Mouse (Mus musculus) gastrocnemius, postnatal 36 days (tissue): Measurements from ENCODE around the gene Rgs6. TPM values are rescaled to one million over a fixed set of nuclear protein-coding genes. Genes with fewer than 3 reads are reported as not detected.

Experiments used
- DNase-seq, 2 experiments: peaks; one replicate each; pipeline ENCODE4 v3.0.0; 2022
- intact Hi-C: fragments of 180-260 bp; cut with DNase I; formaldehyde crosslinking; loops from one replicate; pipeline ENCODE4 v1.15.1; 2025
- total RNA-seq, 2 experiments: library from RNA; stranded (reverse); gene quantifications; 2 replicates each; pipeline ENCODE4 v1.2.3; 2021

Gene Rgs6
- total RNA-seq, 2 experiments from 2014 or later = 0.44 to 0.48 TPM

DNA sequence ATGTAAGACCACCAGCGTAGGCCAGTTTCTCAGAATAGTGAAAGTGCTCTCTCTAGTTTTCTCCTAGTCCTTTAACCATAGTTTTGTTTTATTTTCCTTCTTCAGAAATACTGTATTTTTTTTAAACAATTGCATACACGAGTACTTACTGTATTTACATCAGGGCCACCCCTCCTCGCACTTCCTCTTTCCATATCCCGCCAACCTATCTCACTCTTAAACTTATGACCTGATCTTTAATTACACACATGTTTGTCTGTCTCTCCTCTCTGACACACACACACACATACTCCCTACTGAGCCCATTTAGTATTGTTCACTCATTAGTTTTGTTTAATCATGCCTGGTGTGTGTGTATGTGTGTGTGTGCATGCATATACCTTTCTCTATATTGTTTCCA lies 159.0 kb downstream of the Rgs6 start:
- intact Hi-C loops = no loop called here
- DNase-seq = no peak

DNA sequence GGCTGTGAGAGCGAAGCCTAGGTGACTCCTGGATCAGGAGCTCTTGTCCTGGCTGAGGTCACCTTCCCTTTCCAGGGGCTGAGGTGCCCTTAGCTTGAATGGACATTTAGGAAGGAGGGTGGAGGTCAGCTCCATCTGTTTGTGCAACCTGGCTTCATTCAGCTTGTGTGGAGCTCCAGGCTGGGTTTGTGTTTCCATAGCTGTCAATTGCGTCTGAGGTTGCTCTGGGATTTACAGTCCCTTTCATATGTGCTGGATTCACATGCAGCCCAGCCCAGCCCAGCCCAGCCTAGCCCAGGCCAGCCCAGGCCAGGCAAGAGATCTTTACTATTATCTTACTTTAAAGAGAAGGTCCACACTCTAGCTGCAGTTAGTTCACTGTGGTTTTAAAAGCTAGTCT lies 163.8 kb downstream of the Rgs6 start:
- DNase-seq = no peak
- intact Hi-C loops = no loop called here

DNA sequence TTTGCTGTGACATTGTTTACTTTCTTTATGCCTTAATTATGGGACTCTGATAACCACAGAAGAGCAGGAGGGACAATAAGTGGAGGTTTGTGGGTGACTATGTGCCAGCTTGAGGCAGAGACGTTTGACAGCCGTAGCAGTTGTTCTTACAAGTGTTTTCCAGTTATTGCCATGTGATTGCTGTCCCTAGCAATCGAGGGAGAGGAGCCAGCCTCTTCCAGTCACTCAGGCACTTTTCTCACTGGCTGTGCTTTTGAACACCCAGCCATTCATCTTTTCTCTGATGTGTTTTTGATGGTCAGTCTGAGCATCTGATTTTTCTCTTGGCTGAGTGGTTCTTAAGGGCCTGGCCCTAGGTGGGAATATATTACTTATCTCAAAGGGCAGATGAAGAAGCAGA lies 166.4 kb downstream of the Rgs6 start:
- intact Hi-C loops = no loop called here

DNA sequence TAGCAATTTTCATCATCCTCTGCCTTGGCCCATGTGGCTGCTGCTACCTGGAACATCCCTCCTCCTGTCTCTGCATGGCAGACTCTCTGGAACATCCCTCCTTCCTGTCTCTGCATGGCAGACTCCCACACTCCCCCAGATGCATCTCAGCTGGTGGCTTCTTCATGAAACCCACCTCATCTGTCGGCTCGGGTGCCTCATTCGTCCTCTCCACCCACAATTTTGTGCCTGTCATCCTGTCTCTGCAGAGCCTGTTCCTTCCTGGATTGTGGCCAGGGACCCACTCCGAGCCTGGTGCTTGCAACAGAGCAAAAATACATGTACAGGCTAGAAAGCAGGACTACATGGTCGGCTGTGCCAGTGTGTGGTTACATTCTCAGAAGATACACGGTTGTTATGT lies 168.7 kb downstream of the Rgs6 start:
- no peak for DNase-seq
- intact Hi-C loops = no loop called here

More for the DNA sequence above, 166.4 kb downstream of the Rgs6 start:
- DNase-seq = no peak

DNA sequence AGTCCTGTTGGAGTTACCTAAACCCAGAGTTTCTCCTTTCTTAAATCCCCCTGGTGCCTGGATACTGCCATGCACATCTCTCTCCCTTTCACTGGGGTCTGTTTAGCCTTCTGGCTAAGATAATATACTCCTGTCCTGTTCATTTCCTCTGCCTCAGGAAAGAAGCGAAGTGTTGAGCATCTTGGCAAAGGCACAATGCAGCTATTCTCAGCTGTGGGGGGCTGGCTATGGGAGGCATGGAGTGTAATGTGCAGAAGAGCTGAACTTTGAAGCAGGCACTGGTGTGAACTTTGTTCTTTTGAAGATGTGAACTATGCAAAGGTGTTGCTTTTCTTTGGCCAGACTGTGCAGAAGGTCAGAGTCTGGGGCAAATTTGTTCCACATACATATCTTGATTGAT lies 169.3 kb downstream of the Rgs6 start:
- intact Hi-C loops = no loop called here

DNA sequence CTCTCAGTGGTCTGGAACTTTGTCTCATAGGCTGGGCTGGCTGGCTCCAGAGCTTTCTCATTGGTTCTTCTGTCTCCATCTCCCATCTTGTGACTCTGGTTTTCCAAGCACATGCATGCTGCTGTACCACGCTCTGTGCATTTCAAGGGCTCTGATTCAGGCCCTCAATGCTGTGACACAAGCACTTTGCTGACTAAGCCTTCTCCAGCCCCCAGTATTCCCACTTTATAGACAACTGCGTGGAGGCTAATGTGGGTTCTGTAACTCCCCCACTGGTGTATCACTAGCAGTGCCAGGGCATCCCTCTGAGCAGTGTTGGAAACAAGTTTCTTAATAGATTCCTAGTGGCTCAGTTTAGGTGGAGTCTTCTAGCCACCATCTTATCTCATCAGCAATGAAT lies 174.0 kb downstream of the Rgs6 start:
- DNase-seq = no peak
- intact Hi-C loops = no loop called here

More for the DNA sequence above, 169.3 kb downstream of the Rgs6 start:
- DNase-seq = no peak

DNA sequence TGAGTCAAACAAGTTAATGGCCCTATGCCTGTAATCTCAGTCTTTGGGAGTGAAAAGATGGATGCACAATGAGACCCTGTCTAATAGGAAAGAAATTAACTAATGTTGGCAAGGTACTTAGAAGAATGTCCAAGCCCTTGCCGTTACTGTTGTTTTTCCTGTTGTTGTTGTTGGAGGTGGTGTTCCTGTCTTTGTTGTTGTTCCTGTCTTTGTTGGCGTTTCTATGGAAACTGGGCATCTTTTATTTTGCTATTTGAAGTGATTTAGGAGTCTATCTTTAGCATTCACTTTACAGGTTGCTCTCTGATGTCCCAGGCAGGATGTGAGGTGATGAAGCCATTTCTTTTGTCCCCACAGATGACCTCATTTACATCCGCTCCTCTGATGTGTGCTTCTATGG lies 180.6 kb downstream of the Rgs6 start:
- intact Hi-C loops = no loop called here
- no peak for DNase-seq

DNA sequence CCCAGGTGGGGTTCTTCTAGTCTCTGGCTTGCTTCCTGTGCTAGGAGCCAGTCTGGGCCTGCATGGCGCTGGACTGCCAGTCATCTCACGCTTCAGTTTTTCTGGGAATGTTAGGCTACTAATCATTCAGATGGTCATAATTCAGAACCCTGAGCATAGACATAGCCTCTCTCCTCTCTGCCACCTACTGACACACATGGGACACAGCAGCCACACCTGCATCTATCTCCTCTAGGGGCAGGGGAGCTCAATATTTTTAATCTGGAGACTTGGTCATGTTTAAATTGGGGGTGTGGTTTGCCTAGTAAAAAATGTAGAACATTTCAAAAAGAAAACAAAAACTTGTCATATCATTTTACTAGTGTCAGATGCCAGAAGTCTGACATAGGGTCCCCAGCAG lies 184.1 kb downstream of the Rgs6 start:
- intact Hi-C loops = no loop called here
- DNase-seq = no peak

DNA sequence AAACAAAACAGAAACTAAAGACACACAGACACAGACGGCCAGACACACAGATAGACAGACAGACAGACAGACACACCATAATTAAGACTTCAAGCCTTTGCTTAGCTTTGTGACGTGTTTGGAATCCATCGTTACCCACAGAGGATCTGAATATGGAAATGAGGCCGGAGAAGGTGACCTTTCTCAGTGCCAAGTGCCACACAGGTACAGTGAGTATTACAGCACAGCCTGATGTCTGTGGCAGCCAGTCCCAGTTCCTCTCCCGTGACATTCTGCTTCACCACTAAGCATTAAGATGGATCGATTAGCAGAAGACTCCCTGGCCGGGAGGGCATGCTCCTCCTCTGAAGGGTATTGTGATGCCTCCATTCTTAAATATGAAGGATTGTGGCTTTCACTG lies 186.5 kb downstream of the Rgs6 start:
- DNase-seq = no peak

DNA sequence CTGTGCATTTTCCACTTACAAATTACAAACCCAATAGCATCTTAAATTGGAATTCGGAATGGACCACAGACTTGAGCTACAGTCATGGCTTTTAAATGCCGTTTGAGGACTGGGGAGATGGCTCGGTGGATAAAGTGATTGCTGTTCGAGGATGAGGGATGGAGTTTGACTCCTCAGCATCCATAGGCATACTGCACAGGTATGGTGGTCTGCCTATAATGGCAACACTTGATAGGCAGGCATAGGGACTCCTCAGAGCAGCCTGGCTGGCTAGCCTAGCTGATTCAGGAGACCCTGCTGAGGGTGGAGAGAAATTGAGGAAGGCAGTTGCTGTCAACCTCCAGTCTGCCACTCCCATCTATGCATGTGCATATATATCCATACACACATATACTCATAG lies 188.6 kb downstream of the Rgs6 start:
- no peak for DNase-seq
- intact Hi-C loops = no loop called here

More for the DNA sequence above, 186.5 kb downstream of the Rgs6 start:
- intact Hi-C loops = no loop called here

DNA sequence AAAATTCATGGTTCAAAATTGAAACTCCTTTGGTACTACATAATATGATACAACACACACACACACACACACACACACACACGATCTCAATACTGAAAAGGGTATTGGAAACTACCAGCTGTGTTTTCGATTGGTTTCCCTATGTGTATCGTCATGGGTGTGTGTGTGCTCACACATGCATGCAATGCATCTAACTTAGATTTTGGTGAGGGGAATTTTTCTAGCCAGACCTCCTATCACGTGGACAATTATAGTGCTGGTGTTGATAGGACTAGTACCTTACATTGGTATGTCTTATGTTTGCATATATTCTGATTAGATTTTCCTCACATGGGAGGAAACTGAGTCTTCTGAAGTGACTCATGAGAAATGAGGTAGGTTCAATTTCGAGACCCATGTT lies 192.8 kb downstream of the Rgs6 start:
- intact Hi-C loops = no loop called here
- no peak for DNase-seq

DNA sequence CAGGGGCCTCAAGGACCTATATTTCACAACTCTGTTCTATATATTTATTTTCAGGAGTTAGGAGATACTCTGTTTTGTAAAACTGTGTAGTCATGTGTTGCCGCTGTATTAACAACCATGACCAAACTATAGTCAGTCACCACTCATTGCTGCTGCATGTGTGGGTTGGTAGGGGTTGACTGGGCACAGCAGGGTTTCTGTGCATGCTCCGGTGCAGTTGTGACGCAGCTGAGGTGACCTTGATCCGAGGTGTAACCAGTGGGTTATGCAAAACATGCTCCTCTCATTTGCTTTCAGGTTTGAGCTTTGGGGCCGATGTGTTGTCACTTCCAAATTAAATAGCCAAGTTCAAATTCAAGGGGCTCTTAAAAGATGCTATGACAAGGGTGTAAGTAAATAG lies 193.3 kb downstream of the Rgs6 start:
- DNase-seq = no peak
- intact Hi-C loops = no loop called here

DNA sequence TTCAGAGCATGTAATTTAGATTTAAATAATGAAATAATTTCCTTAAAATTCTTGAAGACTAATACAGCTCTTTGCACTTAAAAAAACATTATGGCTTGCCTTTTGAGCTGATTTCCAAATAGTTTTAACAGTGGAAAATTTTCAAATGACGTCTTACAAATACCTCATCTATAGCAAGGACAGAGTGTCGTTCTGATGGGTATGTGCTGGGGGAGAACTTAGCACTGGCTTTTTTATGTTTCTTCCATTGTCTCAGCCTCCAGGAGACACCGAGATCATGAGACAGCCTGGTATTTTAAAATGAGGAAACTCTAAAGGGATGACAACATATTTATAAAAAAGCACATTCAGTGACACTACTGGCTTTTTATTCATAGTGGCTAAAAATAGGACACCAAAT lies 204.0 kb downstream of the Rgs6 start:
- DNase-seq = no peak
- intact Hi-C loops = no loop called here

DNA sequence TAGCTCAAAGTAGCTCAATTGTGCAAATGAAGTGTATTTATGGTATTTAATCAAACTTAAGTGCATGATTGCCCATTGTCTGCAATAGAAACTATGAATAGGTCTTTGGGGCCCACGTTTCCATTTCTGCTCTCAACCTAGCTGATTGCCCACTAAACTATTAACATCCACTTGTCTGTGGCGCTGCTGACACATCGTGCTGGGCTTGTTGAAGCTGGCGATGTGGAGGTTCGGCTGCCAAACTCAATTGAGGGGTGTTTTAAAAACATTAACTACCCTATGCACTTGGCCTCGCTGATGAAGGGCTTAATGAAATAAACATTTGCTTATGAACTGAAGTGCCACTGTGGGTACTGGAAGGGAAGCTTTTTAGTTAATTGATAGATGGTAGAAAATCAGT lies 211.8 kb downstream of the Rgs6 start:
- DNase-seq = no peak
- intact Hi-C loops = no loop called here

DNA sequence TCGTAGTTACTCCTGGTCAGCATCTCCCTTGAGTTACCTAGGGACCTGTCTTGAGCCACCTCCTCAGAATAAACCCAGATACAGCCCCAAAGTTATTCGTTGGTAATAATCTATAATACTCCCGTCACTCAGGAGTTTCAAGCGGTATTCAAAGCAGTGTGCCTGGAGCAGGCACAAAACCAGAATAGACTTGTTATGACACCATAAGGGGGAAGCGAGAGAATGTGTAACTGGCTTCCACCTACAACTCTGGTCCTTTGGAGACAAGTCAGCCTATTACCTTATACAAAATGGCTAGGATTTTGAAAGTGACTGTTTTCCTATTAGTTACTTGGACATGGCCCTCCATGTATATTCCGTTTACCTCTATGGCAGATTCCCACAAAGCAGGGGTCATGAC lies 213.6 kb downstream of the Rgs6 start:
- intact Hi-C loops = no loop called here
- DNase-seq = no peak

DNA sequence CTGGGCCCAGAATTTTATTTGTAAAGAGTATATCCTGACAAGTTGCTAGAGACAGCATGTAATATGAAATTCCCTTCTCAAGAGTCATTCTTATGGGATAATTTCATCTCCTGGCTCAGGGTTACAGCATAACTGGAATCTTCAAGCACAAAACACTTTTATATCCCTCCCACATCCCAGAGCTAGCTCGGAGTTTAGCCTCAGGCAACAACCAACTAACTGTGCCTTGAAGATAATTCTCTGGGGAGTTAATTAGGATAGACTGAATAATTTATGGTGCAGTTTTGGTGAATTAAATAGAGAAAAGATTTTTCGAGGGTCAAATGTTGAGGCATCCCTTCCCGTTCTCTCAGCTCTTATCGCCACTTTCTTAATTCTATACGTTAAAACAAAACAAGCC lies 214.6 kb downstream of the Rgs6 start:
- no peak for DNase-seq
- intact Hi-C loops = no loop called here

DNA sequence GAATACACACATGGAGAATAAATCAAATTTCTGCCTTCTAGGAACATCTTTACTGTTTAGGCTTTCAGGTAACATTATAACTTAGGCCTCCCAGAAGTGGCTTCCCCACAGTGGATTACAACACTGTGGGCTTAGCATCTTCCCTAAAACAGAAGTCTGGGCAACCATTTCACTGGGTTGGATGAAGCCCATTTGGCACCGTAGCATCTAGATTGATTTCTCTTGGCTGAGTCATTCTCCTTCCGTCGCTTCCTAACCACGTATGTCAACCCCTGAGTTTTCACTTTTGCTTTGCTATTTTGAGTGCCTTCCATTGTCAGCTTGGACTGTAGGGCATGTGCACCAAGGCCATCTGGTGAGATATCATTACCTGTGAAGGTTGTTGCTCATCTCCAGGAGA lies 217.1 kb downstream of the Rgs6 start:
- intact Hi-C loops = no loop called here
- no peak for DNase-seq

DNA sequence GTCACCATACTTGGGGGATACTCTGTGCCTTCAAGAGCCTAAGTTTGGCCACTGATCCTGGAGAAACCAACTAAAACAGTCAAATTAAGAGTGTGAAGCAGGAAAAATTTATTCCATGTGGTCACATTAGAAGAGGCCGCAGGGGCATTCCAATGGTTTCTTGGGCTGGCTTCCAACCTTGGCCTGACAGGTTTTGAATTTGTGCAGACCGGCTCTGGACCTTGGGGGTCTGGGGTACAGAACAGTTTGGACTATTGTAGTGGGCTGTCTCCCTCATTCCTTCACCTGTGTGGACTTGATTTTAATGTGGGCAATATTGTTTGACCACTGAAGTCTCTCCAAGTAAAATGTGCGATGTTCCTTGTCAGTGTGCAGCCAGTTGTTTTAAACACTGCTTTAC lies 222.5 kb downstream of the Rgs6 start:
- intact Hi-C loops = no loop called here

DNA sequence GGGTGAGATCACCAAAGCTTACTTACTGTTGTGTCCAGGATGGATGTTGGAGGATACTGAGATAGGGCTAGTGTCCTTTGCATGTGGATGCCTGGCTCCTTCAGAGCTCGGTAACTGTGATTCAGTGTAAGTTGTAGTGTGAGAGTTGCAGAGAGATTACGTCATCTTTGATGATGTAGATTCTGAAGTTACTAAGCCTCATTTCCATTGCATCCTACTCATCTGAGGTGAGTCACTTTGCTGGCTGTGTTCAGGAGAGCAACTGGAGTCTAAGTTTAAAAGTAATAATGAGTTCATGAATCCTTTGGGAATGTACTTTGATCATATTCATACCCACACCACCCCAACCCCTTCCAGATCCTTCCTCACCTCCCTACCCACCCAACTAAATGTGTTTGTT lies 227.9 kb downstream of the Rgs6 start:
- intact Hi-C loops = no loop called here
- DNase-seq = no peak

More for the DNA sequence above, 222.5 kb downstream of the Rgs6 start:
- no peak for DNase-seq

DNA sequence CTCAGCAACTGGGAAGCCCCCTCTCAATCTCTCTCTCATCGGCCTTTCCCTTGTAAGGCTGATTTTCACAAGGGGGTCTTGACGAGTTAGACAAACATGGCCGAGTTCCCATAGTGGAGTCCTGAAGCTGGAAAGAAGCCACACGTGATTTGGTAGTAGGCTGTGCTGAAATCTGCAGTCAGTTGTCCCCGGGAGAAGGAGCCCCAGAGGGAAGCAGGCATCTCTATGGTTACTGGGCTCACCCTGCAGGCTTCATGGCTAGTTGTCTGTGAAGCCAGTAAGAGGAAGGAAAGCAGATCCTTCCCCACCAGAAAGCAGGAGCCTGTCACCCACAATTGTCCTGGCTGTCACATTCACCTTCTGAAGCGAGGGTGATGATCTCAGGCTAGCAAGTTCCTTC lies 231.2 kb downstream of the Rgs6 start:
- no peak for DNase-seq
- intact Hi-C loops = no loop called here

DNA sequence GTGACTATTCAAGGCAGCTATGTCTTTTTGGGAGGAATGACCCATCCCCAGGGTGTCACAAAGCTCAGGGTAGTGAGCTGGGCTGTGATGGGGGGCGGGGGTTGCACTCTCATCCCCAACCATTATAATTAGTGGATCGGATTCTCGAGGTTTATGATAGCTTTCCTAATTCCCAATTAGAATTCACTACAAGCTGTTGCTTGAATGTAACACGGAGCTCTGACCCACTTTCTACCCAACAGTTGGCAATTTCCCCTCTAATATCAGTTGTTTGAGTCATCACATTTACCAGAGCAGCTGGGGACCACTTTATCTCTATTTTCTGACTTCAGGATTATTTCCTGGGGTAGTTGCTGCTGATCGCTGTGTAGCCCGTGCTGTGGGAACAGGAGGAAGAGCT lies 231.9 kb downstream of the Rgs6 start:
- no peak for DNase-seq
- intact Hi-C loops = no loop called here

DNA sequence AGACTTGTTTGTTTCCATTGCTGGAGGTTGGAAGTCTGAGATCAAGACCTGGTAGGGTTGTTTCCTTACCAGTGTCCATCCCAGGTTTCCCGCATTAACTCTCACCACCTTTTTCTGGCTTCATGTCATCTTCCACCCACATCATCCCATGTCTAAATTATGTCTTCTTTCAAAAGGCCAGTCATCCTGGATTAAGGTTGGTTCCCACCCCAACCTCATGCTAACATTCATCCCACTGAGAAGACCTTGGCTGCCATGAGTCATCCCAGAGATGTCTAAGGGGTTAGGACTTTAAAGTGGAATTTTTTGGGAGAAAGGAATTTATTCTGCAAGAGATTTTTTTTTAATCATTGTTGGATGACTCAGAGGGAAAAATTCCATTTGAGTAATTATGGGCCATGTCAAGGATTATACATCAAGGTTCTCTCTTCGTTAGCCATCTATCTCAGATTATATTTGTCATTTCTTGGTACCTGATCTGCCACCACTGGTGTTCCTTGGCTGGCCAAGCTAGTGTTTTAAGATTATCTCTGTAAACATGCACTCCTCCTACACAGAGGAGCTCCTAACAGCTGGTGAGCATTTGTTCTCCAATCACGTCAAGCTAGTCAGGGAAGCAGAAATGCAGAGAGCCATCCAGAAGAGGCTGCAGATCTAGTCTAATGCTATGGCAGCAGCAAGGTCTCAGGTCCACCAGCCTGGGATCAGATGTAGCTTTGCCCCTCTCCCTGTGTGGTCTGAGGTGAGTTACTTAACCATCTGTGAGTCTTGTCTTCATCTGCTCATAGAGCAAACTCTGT lies 234.9 kb downstream of the Rgs6 start:
- no peak for DNase-seq
- intact Hi-C loops = no loop called here

DNA sequence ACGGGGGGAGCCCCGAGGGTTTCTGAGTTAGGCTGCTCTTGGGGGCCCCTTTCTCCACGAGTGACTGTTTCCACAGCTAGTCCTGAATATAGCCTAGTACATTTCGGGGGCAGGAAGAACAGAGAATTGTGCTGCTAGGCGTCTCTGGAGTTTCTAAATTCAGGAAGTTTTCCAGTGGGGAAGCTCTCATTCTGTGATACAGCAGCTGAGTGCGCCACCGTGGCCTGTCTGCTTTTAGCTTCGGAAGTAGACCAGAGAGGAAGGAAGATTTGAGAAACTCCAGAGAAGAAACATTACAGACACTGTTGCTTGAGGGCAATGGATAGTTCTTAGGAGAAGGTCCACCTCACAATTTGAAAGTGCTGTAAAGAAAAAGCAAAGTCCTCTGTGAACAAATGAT lies 242.2 kb downstream of the Rgs6 start:
- intact Hi-C loops = no loop called here
- DNase-seq = no peak
